13 mouse cellular contexts compared by ENCODE assay signal in genomic region chr13:109808039-109808438, GRCm38 (mm10).
A peak's percentile ranks its signal among the peaks of the same experiment; 100 is the strongest.
DNase-seq lines count a peak whose midpoint lies in the region; ATAC-seq and TF ChIP-seq lines count a peak whose summit lies in the region.
"Had no signal": no experiment of that assay in that cellular context is flagged by ENCODE, and none has a peak within 500 bp of the region (broad histone marks: within the 10 kb centered on the region; RNA-seq: fewer than 3 reads in every experiment).

No protein-coding gene starts in this region.

- H3K36me3 ChIP-seq in heart, embryonic 10.5 days: no peaks in the 10 kb centered on the region
- no peaks in the 10 kb centered on the region for H3K36me3 ChIP-seq in liver, embryonic 12.5 days
- H3K36me3 ChIP-seq in liver, postnatal 0 days (replicated peaks; ENCODE audit: insufficient read depth, low read length): no peaks in the 10 kb centered on the region
- H3K36me3 ChIP-seq in embryonic facial prominence, embryonic 10.5 days (replicated peaks): no peaks in the 10 kb centered on the region
- H3K36me3 ChIP-seq in liver, embryonic 16.5 days (ENCODE audit: control insufficient read depth, insufficient read depth): no peaks in the 10 kb centered on the region
- H3K36me3 ChIP-seq: hindbrain, embryonic 10.5 days; midbrain, embryonic 15.5 days had no signal

- no peak overlapping the region for H3K4me2 ChIP-seq in liver, embryonic 12.5 days
- H3K4me2 ChIP-seq in liver, postnatal 0 days (ENCODE audit: low read depth, low read length): no peak overlapping the region
- no peak overlapping the region for H3K4me2 ChIP-seq in liver, embryonic 16.5 days (ENCODE audit: low read depth, low read length)
- H3K4me2 ChIP-seq: midbrain, embryonic 15.5 days had no signal

- H3K27me3 ChIP-seq in heart, embryonic 10.5 days (ENCODE audit: insufficient read depth, poor library complexity, severe bottlenecking): no peaks in the 10 kb centered on the region
- no peaks in the 10 kb centered on the region for H3K27me3 ChIP-seq in liver, embryonic 12.5 days (replicated peaks)
- no peaks in the 10 kb centered on the region for H3K27me3 ChIP-seq in liver, postnatal 0 days (ENCODE audit: insufficient read depth, low read length)
- no peaks in the 10 kb centered on the region for H3K27me3 ChIP-seq in embryonic facial prominence, embryonic 10.5 days (replicated peaks; ENCODE audit: low read depth, poor library complexity, severe bottlenecking)
- H3K27me3 ChIP-seq in liver, embryonic 16.5 days (ENCODE audit: control insufficient read depth, insufficient read depth, low read depth, low read length): no peaks in the 10 kb centered on the region
- H3K27me3 ChIP-seq: midbrain, embryonic 15.5 days had no signal

- no peak for DNase-seq in heart, embryonic 10.5 days (ENCODE audit: low spot score)
- no peak for DNase-seq in heart, postnatal 36 days
- DNase-seq in liver, postnatal 0 days: no peak
- DNase-seq in embryonic facial prominence, embryonic 10.5 days (ENCODE audit: low spot score): no peak
- DNase-seq in adrenal gland, postnatal 14 days: no peak
- DNase-seq: adrenal gland, postnatal 10 days; cerebellum, adult 18-20 months; kidney, adult 2 months had no signal

- ATAC-seq in liver, embryonic 12.5 days: peak; percentile 23; the same call in 1 of the 2 replicates
- ATAC-seq in liver, postnatal 0 days: no peak
- ATAC-seq in liver, embryonic 16.5 days (ENCODE audit: low read depth): 0 out of 2 replicates have a peak, but pooled peaks have one; percentile 19
- no peak for ATAC-seq in CD4-positive, CD25-positive, alpha-beta regulatory T cell, adult 4 months
- ATAC-seq: midbrain, embryonic 15.5 days had no signal

- intact Hi-C loops in heart, postnatal 36 days (cut with DNase I): no loop called here

- no peak overlapping the region for H3K4me3 ChIP-seq in heart, embryonic 10.5 days
- H3K4me3 ChIP-seq in liver, embryonic 12.5 days: no peak overlapping the region
- no peak overlapping the region for H3K4me3 ChIP-seq in liver, postnatal 0 days (ENCODE audit: low read depth, low read length)
- H3K4me3 ChIP-seq in embryonic facial prominence, embryonic 10.5 days: no peak overlapping the region
- H3K4me3 ChIP-seq in liver, embryonic 16.5 days (ENCODE audit: low read depth, low read length): no peak overlapping the region
- H3K4me3 ChIP-seq: hindbrain, embryonic 10.5 days; midbrain, embryonic 15.5 days had no signal

- H3K27ac ChIP-seq in heart, embryonic 10.5 days: peak overlapping the region; percentile 29; the same call in 1 of the 2 replicates
- H3K27ac ChIP-seq in liver, embryonic 12.5 days: peak overlapping the region; percentile 46; the same call in 1 of the 2 replicates
- no peak overlapping the region for H3K27ac ChIP-seq in liver, postnatal 0 days (ENCODE audit: low read depth)
- peak overlapping the region; percentile 41 for H3K27ac ChIP-seq in embryonic facial prominence, embryonic 10.5 days (replicated peaks)
- H3K27ac ChIP-seq in liver, embryonic 16.5 days (ENCODE audit: low read length): peak overlapping the region; percentile 47
- H3K27ac ChIP-seq: hindbrain, embryonic 10.5 days; midbrain, embryonic 15.5 days had no signal

- no peaks in the 10 kb centered on the region for H3K9me3 ChIP-seq in heart, embryonic 10.5 days
- H3K9me3 ChIP-seq in liver, embryonic 12.5 days (replicated peaks): no peaks in the 10 kb centered on the region
- no peaks in the 10 kb centered on the region for H3K9me3 ChIP-seq in liver, postnatal 0 days (ENCODE audit: low read length)
- H3K9me3 ChIP-seq in embryonic facial prominence, embryonic 10.5 days: no peaks in the 10 kb centered on the region
- no peaks in the 10 kb centered on the region for H3K9me3 ChIP-seq in liver, embryonic 16.5 days (replicated peaks; ENCODE audit: control insufficient read depth, low read length)
- H3K9me3 ChIP-seq: hindbrain, embryonic 10.5 days; midbrain, embryonic 15.5 days had no signal

- peaks cover 27% of the 10 kb centered on the region for H3K4me1 ChIP-seq in heart, embryonic 10.5 days
- H3K4me1 ChIP-seq in liver, embryonic 12.5 days: peaks cover 37% of the 10 kb centered on the region
- peaks cover 26% of the 10 kb centered on the region for H3K4me1 ChIP-seq in liver, postnatal 0 days (ENCODE audit: insufficient read depth)
- peaks cover 25% of the 10 kb centered on the region for H3K4me1 ChIP-seq in embryonic facial prominence, embryonic 10.5 days
- peaks cover 26% of the 10 kb centered on the region for H3K4me1 ChIP-seq in liver, embryonic 16.5 days (ENCODE audit: control insufficient read depth, low read depth, low read length)
- H3K4me1 ChIP-seq: hindbrain, embryonic 10.5 days had no signal

- TF ChIP-seq EP300 in liver, postnatal 0 days (IDR thresholded peaks at IDR 0.05; ENCODE audit: low read depth): no peak

- TF ChIP-seq CTCF in liver, postnatal 0 days (IDR thresholded peaks at IDR 0.05; ENCODE audit: low read depth): no peak

- H3K9ac ChIP-seq in liver, embryonic 12.5 days: no peak overlapping the region
- no peak overlapping the region for H3K9ac ChIP-seq in liver, postnatal 0 days (replicated peaks)
- H3K9ac ChIP-seq in liver, embryonic 16.5 days (ENCODE audit: low read depth, low read length): no peak overlapping the region
- H3K9ac ChIP-seq: midbrain, embryonic 15.5 days had no signal

- WGBS in heart, embryonic 10.5 days: 81% methylated on average over 6 of the region's 6 CpGs
- WGBS in liver, embryonic 12.5 days (ENCODE audit: insufficient replicate concordance): 82% methylated on average over 6 of the region's 6 CpGs
- 58% methylated on average over 6 of the region's 6 CpGs for WGBS in liver, postnatal 0 days (ENCODE audit: insufficient replicate concordance)
- WGBS in embryonic facial prominence, embryonic 10.5 days: 74% methylated on average over 6 of the region's 6 CpGs
- WGBS in liver, embryonic 16.5 days (ENCODE audit: insufficient replicate concordance): 81% methylated on average over 6 of the region's 6 CpGs

Comparison
In these comparisons a context has a peak if more than half of its experiments do, and no peak if none do; other contexts are left out.
1. ATAC-seq: peak in liver, embryonic 12.5 days (single experiment) and liver, embryonic 16.5 days (single experiment); none in liver, postnatal 0 days (single experiment) and CD4-positive, CD25-positive, alpha-beta regulatory T cell, adult 4 months (single experiment).